Mouse (Mus musculus) embryonic facial prominence, embryonic 10.5 days (tissue): ENCODE measurements around the gene Mbd6. TPM values are rescaled to one million over a fixed set of nuclear protein-coding genes. Genes with fewer than 3 reads are reported as not detected.
A peak's percentile ranks its signal among the peaks of the same experiment; 100 is the strongest.

Experiments
- DNase-seq: peaks from one replicate; pipeline ENCODE4 v3.0.0-alpha.2; 2017; ENCODE audit warnings: low spot score
- H3K27ac ChIP-seq: fragments of 300-500 bp; sonication (generic); replicated peaks from 2 replicates; pipeline ENCODE4 v1.5.1; 2016; ENCODE audit warnings: mild to moderate bottlenecking
- H3K27me3 ChIP-seq: fragments of 300-500 bp; sonication (generic); replicated peaks from 2 replicates; pipeline ENCODE4 v1.6.1; 2016; ENCODE audit warnings: low read depth, mild to moderate bottlenecking; ENCODE audit not compliant: poor library complexity, severe bottlenecking
- H3K36me3 ChIP-seq: fragments of 300-500 bp; sonication (generic); replicated peaks from 2 replicates; pipeline ENCODE4 v1.6.1; 2016; ENCODE audit warnings: mild to moderate bottlenecking, moderate library complexity
- H3K4me1 ChIP-seq: fragments of 300-500 bp; sonication (generic); 2 replicates; pipeline ENCODE4 v1.6.1; 2016
- H3K4me3 ChIP-seq: fragments of 300-500 bp; sonication (generic); 2 replicates; pipeline ENCODE4 v1.5.1; 2016; ENCODE audit warnings: mild to moderate bottlenecking, moderate library complexity
- H3K9me3 ChIP-seq: fragments of 300-500 bp; sonication (generic); 2 replicates; pipeline ENCODE4 v1.6.1; 2016; ENCODE audit warnings: mild to moderate bottlenecking
- WGBS: fragments of 180-500 bp; shearing (Covaris S2); methylation state at CpG from one replicate; pipeline ENCODE4 v1.1.7; 2016; 5-methylcytosine and 5-hydroxymethylcytosine counted together
- polyA plus RNA-seq: library from polyadenylated mRNA; unstranded; fragments of >200 nt; fragmentation: Nextera tagmentation; extraction: Ambion mirVana; gene quantifications from 2 replicates; pipeline ENCODE4 v1.2.1, GENCODE M21; 2016

Gene Mbd6
- 11.1 and 12.2 TPM in 2 replicates for polyA plus RNA-seq

DNA sequence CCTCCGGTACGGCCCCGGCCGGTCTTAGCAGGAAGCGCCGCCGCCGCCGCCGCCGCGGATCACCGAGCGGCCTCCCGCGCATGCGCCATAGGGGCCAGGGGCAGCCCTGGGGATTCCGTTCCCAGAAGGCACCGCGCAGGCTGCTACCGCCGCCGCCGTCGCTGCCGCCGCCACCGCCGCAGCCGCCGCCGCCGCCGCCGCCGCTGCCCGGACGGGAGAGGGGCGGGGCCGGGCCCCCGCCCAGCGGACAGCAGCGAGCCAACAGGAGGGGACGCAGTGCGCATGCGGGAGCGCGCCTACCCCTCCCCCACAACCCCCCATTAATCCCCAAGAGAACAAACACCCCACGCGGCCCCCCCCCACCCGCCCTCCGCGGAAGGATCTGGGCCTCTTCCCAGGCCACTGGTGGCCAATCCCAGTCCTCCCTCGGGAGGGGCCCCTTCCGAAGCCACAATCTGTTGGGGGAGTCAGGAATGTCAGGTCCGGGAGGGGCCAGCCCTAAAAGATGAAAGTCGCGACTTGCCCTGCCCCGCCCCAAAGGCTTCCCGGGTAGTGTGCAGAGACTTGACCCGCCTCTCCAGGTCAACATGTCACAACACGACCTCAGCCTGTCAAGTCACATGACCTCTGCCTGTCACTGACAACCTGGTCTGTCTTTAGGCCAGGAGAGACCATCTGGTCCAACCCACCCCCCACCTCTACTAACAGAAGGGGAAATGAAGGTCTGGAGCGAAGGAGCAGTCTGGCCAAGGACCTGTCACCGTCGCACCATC, at the start of gene Mbd6:
Gene Mbd6 (minus strand): TSS at position 219 of the 773 bp plus-strand sequence.
- no peaks in the 10 kb centered on the region for H3K27me3 ChIP-seq
- peaks cover 78% of the 10 kb centered on the region for H3K4me1 ChIP-seq
- H3K36me3 ChIP-seq: peaks cover 55% of the 10 kb centered on the region
- no peaks in the 10 kb centered on the region for H3K9me3 ChIP-seq
- peak within 1 kb of the TSS; percentile 88 for H3K4me3 ChIP-seq
- peak; percentile 93 for DNase-seq
- under 1% methylated on average over 52 of the region's 65 CpGs for WGBS
- H3K27ac ChIP-seq: peak within 1 kb of the TSS; percentile 95

DNA sequence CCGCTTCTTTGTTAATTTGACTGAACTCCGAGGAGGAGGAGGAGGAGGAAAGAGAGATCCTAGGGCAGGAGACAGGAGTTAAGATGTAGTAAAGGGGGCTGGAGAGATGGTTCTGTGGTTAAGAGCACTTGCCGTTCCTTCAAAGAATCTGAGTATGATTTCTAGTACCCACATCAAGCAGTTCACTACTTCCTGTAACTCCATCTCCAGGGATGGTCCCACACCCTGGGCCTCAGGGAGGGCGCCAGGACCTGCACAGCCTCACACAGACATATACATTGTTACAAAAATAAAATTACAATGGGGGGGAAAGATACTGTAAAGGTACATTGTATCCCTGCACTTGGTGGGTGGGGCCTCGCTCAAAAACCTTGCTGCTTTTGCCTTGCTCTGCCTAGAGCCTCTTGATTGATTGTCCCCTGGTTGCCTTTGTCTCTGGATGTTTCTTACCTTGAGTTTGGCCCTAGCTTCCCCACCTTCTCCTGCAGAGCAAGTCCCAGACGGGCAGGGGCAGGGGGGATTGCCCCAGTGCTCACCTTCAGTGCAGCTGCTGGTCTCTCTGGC, 48.8 kb upstream of the Mbd6 start:
- Histone ChIP-seq H3K27ac (no peak overlapping the region), H3K4me3 (no peak overlapping the region), H3K27me3 (peaks cover 23% of the 10 kb centered on the region), H3K4me1 (peaks cover 46% of the 10 kb centered on the region), H3K9me3 (no peaks in the 10 kb centered on the region), H3K36me3 (peaks cover 57% of the 10 kb centered on the region)
- 85% methylated on average over 6 of the region's 6 CpGs for WGBS
- no peak for DNase-seq

DNA sequence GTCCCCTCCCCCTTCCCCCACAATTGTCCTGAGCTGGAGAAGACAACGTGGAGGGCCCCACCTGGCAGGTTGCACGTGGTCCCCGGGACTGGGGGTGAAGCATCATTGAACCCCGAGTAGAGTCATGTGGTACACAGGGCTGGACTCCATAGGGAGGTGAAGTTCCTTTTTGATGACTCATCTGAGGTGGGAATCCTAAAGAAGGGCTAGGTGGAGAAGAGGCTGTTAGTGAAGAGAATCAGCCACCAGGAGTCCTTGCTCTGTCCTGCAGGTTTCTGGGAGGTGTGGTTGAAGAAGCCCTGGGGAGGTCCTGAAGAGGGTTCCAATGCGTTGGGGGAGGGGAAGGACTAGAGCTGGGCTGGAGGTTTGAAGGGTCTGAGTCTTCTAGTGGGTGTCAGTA, 48.1 kb upstream of the Mbd6 start:
- Histone ChIP-seq H3K4me3 (no peak overlapping the region), H3K4me1 (peaks cover 45% of the 10 kb centered on the region), H3K27me3 (peaks cover 23% of the 10 kb centered on the region), H3K36me3 (peaks cover 64% of the 10 kb centered on the region), H3K9me3 (no peaks in the 10 kb centered on the region), H3K27ac (no peak overlapping the region)
- 71% methylated on average over 5 of the region's 5 CpGs for WGBS
- DNase-seq: no peak

DNA sequence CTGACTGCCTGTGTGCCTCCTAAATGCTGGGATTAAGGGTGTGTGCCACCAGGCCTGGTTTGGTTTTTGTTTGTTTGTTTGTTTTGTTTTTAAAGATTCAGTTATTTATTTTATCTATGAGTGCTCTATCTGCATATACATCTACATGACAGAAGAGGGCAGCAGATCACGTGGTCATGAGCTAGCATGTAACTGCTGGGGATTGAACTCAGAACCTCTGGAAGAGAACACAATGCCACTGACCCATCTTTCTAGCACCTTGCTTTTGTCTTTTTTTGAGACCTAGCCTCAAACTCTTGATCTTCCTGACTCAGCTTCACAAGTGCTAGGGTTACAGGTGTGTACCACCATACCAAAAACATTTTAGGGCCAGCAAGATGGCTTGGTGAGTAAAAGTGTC, 46.5 kb upstream of the Mbd6 start:
- DNase-seq: no peak

DNA sequence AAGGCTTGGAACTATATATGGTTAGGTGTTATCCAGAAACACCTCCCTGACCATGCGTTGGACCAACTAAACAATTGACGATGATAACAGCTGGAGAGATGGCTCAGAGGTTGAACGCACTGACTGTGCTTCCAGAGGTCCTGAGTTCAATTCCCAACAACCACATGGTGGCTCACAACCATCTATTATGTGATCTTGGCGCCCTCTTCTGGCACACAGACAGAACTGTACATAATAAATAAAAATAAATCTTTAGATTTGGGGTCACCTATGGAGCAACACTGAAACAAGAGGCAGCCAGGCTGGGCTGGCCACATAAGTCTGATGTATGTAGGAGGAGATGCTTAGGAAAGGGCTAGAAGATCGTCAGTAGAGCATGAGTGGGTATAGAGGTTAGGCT, 44.3 kb upstream of the Mbd6 start:
- no peaks in the 10 kb centered on the region for H3K9me3 ChIP-seq
- H3K36me3 ChIP-seq: peaks cover 85% of the 10 kb centered on the region
- H3K27ac ChIP-seq: no peak overlapping the region
- WGBS: 67% methylated on average over 5 of the region's 5 CpGs
- H3K4me3 ChIP-seq: no peak overlapping the region
- no peak for DNase-seq
- peaks cover 16% of the 10 kb centered on the region for H3K4me1 ChIP-seq
- peaks cover 45% of the 10 kb centered on the region for H3K27me3 ChIP-seq

More for the DNA sequence above, 46.5 kb upstream of the Mbd6 start:
- 72% methylated on average over 1 of the region's 1 CpGs for WGBS
- H3K27me3 ChIP-seq: peaks cover 25% of the 10 kb centered on the region
- no peak overlapping the region for H3K4me3 ChIP-seq
- no peaks in the 10 kb centered on the region for H3K9me3 ChIP-seq
- peaks cover 80% of the 10 kb centered on the region for H3K36me3 ChIP-seq
- peaks cover 33% of the 10 kb centered on the region for H3K4me1 ChIP-seq
- H3K27ac ChIP-seq: no peak overlapping the region

DNA sequence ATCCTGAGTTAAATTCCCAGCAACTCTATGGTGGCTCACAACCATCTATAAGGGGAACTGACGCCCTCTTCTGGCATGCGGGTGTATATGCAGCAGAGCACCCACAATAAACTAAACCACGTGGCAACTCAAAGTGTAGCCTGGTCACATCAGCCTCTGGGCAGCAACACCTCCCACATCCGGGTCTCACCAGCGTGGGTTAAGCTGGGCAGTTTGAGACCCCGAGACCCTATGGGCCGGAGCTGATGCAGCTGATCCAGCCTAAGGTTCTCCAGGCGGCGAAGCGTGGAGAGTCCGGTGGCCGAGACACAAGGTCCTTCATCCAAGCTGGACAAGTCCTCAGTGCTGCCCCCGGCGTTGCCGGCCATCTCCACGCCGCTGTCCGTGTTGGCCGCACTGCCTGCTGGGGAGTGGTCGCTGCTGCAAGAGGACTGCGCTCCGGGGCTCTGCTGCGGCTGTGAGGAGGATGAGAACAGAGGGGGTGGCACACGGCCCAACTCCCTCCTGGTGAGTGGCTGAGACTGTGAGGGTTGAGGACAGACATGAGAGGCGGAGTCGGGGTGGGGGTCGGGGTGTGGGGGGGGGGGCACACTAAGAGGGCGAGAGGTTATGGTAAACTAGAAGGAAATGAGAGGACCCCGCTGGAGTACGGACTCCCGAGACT, 43.5 kb upstream of the Mbd6 start:
- Histone ChIP-seq H3K27ac (0 out of 2 replicates have a peak overlapping the region, but pooled peaks have one; percentile 65), H3K4me1 (peaks cover 17% of the 10 kb centered on the region), H3K4me3 (peak overlapping the region; percentile 47), H3K36me3 (peaks cover 77% of the 10 kb centered on the region), H3K9me3 (no peaks in the 10 kb centered on the region), H3K27me3 (peaks cover 46% of the 10 kb centered on the region)
- DNase-seq: peak; percentile 49
- 29% methylated on average over 31 of the region's 31 CpGs for WGBS

DNA sequence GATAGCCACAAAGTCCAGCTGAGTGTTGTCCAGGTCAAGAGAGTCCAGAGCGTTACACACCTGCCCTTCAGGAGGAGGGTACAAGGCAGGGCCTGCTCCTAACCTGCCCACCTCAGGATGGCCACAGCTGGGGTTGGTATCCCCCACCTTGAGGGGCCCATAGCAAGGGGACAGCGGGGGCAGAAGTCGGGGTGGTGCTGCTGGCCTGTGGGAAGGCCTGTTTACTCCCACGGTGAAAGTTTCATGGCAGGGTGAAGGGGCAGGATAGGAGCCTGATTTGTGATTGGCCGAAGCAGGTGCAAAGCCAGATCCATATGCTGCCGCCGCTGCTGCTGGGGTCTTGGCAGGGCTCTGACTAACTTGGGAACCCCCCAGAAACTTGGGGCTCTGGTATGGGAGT, 41.4 kb upstream of the Mbd6 start:
- DNase-seq: no peak
- Histone ChIP-seq H3K27ac (no peak overlapping the region), H3K9me3 (no peaks in the 10 kb centered on the region), H3K36me3 (peaks cover 55% of the 10 kb centered on the region), H3K27me3 (peaks cover 67% of the 10 kb centered on the region), H3K4me1 (peaks cover 38% of the 10 kb centered on the region), H3K4me3 (no peak overlapping the region)
- 78% methylated on average over 7 of the region's 7 CpGs for WGBS

DNA sequence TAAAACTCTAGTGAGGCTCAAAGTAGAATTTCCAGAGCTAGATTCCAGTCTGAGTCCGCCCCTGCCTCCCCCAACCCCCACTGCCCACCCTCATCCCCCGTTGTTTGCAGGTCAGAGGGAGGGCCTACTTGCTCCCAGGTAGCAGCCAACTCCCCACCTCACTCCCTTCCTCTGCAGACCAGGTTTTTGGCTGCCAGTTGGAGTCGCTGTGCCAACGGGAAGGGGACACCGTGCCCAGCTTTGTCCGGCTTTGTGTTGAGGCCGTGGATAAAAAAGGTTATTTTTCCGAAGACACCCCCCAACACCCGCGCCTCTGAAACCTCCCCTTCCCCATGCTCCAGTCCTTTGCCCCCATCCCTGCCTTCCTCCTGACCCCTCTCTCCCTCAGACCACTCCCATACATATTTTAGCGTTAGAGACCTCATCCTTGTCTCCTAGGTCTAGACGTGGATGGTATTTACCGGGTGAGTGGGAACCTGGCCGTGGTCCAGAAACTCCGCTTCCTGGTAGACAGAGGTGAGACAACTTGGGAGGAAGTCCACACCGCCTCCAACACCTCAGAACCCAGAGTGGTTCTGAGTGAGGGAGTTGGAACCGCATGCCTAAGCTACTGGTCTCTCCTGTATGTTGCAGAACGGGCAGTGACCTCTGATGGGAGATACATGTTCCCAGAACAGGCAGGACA, 38.8 kb upstream of the Mbd6 start:
- Histone ChIP-seq H3K27ac (no peak overlapping the region), H3K4me3 (0 out of 2 replicates have a peak overlapping the region, but pooled peaks have one; percentile 63), H3K4me1 (peaks cover 44% of the 10 kb centered on the region), H3K27me3 (peaks cover 93% of the 10 kb centered on the region), H3K9me3 (no peaks in the 10 kb centered on the region), H3K36me3 (peaks cover 30% of the 10 kb centered on the region)
- 49% methylated on average over 18 of the region's 18 CpGs for WGBS
- DNase-seq: no peak

DNA sequence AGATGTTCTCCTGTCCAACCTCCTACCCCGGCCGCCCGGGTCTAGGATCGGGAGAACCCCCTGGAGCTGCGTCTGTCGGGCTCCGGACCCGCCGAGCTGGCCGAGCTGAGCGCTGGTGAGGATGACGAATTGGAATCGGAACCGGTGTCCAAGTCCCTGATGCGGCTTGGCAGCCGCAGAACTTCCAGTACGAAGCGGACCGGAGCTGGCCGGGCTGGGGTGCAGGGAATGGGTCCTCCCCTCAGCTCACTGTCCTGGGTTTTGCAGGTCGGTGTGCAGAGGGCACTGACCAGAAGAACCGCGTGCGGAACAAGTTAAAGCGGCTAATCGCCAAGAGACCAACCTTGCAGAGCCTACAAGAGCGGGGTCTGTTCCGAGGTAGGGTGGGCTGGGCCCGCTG, 38.0 kb upstream of the Mbd6 start:
- H3K27me3 ChIP-seq: peaks cover 100% of the 10 kb centered on the region
- DNase-seq: no peak
- H3K27ac ChIP-seq: no peak overlapping the region; the same call in 1 of the 2 replicates

DNA sequence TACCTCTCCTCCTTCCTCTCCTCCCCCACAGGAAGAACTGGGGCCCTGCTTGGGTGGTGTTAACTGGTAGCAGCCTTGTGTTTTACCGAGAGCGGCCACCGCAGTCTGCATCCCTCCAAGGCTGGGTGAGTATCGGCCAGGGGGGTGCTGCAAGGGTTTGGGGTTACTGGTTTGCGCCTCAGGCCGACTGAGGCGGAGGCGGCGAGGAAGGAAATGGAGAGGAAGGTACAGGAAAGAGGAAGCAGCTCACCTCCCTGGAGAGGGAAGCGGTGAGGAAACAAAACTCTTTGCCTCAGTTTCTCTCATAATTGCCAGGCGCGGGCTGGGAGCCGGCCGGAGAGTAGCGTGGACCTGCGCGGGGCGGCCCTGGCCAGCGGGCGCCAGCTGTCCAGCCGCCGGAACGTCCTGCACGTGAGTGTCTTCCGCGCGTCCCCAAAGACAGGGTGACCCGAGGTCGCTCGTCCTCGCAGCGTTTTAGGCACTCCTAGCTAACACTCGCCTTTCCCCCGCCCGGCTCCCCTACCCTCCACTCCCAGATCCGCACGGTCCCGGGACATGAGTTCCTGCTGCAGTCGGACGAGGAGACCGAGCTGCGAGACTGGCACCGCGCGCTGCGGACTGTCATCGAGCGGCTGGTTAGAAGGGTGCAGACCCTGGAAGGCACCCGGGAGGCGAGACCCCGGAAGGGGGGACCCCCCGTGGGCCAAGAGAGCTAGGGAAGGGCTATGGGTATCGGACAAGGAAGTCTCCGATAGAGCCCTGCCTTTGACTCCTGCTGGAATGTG, 37.4 kb upstream of the Mbd6 start:
- Histone ChIP-seq H3K9me3 (no peaks in the 10 kb centered on the region), H3K4me1 (peaks cover 39% of the 10 kb centered on the region), H3K4me3 (peak overlapping the region; percentile 63), H3K27me3 (peaks cover 96% of the 10 kb centered on the region), H3K27ac (peak overlapping the region; percentile 68), H3K36me3 (peaks cover 16% of the 10 kb centered on the region)
- peak; percentile 70 for DNase-seq
- WGBS: under 1% methylated on average over 54 of the region's 54 CpGs

More for the DNA sequence above, 38.0 kb upstream of the Mbd6 start:
- H3K4me1 ChIP-seq: peaks cover 39% of the 10 kb centered on the region
- 4% methylated on average over 29 of the region's 29 CpGs for WGBS
- peak overlapping the region; percentile 63 for H3K4me3 ChIP-seq
- no peaks in the 10 kb centered on the region for H3K9me3 ChIP-seq
- peaks cover 22% of the 10 kb centered on the region for H3K36me3 ChIP-seq

DNA sequence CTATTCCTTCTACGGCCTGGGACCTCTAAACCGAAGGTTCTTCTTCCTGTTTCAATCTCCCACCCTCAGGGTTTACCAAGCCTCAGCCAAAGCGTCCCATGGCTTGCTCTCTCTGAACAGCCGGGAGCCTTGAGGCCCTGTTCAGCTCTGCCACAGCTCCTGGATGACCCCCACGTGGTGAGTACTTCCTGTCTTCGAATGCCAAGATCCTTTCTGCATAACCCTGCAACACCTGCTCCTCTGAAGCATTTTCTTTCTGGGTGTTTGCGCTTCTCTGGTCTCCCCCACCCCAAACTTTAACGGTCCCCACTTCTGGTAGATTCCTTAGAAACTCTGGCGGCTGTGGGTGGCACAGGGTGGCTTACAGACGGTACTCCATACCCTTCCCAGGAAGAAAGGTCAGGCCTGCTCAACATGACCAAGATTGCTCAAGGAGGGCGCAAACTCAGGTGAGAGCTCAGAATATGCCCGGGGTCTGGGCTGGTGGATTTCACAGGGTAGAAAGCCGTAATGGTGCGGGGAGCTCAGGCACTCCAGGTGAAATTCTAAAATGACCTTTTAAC, 36.7 kb upstream of the Mbd6 start:
- Histone ChIP-seq H3K4me1 (peaks cover 36% of the 10 kb centered on the region), H3K27me3 (peaks cover 95% of the 10 kb centered on the region), H3K9me3 (no peaks in the 10 kb centered on the region), H3K36me3 (peaks cover 9% of the 10 kb centered on the region), H3K27ac (peak overlapping the region; percentile 68), H3K4me3 (peak overlapping the region; percentile 63)
- no peak for DNase-seq
- WGBS: 25% methylated on average over 14 of the region's 14 CpGs
